Mouse (Mus musculus) heart, embryonic 16.5 days (tissue): ENCODE measurements around the gene Radil. TPM values are rescaled to one million over a fixed set of nuclear protein-coding genes. Genes with fewer than 3 reads are reported as not detected.

ENCODE experiments used
- ATAC-seq: fragments of 200-750 bp; cut with Nextera tagmentation; replicated peaks from 2 replicates; pipeline ENCODE4 v1.8.0; 2017; ENCODE audit warnings: moderate number of reproducible peaks; ENCODE audit not compliant: insufficient read depth, low FRiP score; ENCODE audit errors: extremely low read depth
- H3K27ac ChIP-seq: fragments of 300-500 bp; sonication (generic); 2 replicates; pipeline ENCODE4 v1.5.1; 2014; ENCODE audit warnings: mild to moderate bottlenecking, low read length, control low read depth, moderate library complexity
- H3K27me3 ChIP-seq: fragments of 300-500 bp; sonication (generic); 2 replicates; pipeline ENCODE4 v1.6.1; 2014; ENCODE audit warnings: low read length, mixed read lengths; ENCODE audit not compliant: control insufficient read depth, insufficient read depth
- H3K36me3 ChIP-seq: fragments of 300-500 bp; sonication (generic); 2 replicates; pipeline ENCODE4 v1.6.1; 2014; ENCODE audit not compliant: control insufficient read depth, insufficient read depth
- H3K4me1 ChIP-seq: fragments of 300-500 bp; sonication (generic); 2 replicates; pipeline ENCODE4 v1.6.1; 2014; ENCODE audit warnings: low read length, mixed read lengths; ENCODE audit not compliant: control insufficient read depth, insufficient read depth
- H3K4me2 ChIP-seq: fragments of 300-500 bp; sonication (generic); 2 replicates; pipeline ENCODE4 v1.6.1; 2014; ENCODE audit warnings: low read depth, mild to moderate bottlenecking, control low read depth, low read length
- H3K4me3 ChIP-seq: fragments of 300-500 bp; sonication (generic); 2 replicates; pipeline ENCODE4 v1.5.1; 2014; ENCODE audit warnings: mild to moderate bottlenecking, control low read depth, low read length
- H3K9ac ChIP-seq: fragments of 300-500 bp; sonication (generic); 2 replicates; pipeline ENCODE4 v1.6.1; 2014; ENCODE audit warnings: low read length, control low read depth
- H3K9me3 ChIP-seq: fragments of 300-500 bp; sonication (generic); replicated peaks from 2 replicates; pipeline ENCODE4 v1.6.1; 2016; ENCODE audit warnings: low read length; ENCODE audit not compliant: control insufficient read depth
- WGBS: fragments of 180-500 bp; shearing (Covaris S2); extraction: QIAGEN DNeasy Blood & Tissue Kit; methylation state at CpG from one replicate; pipeline ENCODE4 v1.1.7; 2014; 5-methylcytosine and 5-hydroxymethylcytosine counted together
- polyA plus RNA-seq: library from polyadenylated mRNA; unstranded; fragments of >200 nt; fragmentation: Nextera tagmentation; extraction: Ambion mirVana; gene quantifications from 2 replicates; pipeline ENCODE4 v1.2.1, GENCODE M21; 2015

The Radil gene
- polyA plus RNA-seq, 1 experiment from 2014 or later: 9.0 TPM

DNA sequence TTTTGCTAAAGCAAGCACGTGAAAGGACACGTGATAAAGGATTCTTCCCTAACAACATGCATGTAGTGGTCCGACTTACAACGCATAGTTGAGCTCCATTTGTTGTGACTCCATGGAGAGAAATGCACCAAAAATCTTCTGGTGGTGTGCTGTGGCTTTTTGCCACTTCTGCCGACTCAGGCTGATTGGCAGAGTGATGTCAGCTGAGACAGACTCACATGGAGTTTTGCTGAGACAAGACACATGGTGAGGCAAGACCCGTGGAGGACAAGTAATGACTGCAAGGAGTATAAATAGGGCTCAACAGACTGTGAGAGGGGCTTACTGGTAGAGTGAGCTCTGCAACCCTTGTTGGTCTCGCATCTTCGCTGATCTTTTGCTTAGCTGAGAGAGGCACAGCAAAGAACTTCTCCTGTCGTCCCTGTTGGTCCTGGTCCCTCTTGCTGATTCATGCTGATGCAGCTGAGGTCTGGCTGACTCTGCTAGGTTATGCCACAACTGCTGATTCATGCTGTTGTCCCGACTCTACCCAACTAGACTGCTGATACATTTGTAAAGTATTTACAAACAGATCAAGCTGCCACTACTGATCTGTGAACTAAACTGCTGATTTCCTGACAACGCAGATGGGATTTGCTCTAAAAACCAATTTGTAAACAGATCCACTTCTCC, 29.6 kb downstream of the Radil start:
- Histone ChIP-seq H3K27ac (no peak overlapping the region), H3K27me3 (no peaks in the 10 kb centered on the region), H3K4me2 (no peak overlapping the region), H3K4me1 (peaks cover 9% of the 10 kb centered on the region), H3K9ac (no peak overlapping the region), H3K4me3 (no peak overlapping the region), H3K36me3 (no peaks in the 10 kb centered on the region), H3K9me3 (no peaks in the 10 kb centered on the region; the same call in 1 of the 2 replicates)
- WGBS: 80% methylated on average over 11 of the region's 11 CpGs
- ATAC-seq: no peak

DNA sequence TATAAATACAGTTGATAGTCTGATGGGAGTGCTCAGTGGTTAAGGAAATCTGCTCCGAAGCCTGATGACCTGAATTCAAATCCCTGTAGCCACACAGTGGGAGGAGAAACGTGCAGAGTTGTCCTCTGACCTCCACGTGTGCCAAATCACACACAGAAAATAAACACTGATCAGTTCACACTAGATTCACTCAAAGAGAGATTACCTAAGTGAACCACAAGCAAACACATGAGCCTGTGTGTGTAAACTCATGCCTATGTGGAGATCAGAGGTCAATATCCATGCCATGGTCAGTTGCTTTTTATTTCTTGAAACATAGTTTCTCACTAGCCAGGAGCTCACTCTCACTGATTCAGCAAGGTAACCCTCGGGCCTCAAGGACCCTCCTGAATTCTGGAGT, 30.5 kb downstream of the Radil start:
- H3K9ac ChIP-seq: no peak overlapping the region
- H3K27me3 ChIP-seq: no peaks in the 10 kb centered on the region
- H3K9me3 ChIP-seq: no peaks in the 10 kb centered on the region; the same call in 1 of the 2 replicates
- H3K4me3 ChIP-seq: no peak overlapping the region
- peaks cover 7% of the 10 kb centered on the region for H3K4me1 ChIP-seq
- no peaks in the 10 kb centered on the region for H3K36me3 ChIP-seq
- no peak overlapping the region for H3K4me2 ChIP-seq
- 75% methylated on average over 4 of the region's 4 CpGs for WGBS
- H3K27ac ChIP-seq: no peak overlapping the region
- no peak for ATAC-seq

DNA sequence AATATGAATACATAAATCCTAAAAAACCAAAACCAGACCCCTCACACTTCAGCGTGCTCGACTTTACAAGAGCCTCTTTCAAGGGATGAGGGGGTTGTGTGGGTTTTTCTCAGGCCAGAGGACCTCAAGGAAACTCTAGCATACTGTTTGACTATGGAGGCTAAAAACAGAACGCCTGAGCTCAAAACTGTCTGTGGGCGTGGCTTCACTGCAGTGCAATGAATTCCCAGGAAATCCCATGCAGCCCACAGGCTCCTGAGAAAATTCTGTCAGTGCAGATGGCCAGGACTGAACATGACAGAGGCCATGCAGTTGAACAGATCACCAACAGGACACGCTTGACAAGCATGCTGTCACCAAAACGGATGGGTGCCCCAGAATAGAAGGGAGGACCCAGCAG, 31.9 kb downstream of the Radil start:
- H3K9me3 ChIP-seq: no peaks in the 10 kb centered on the region; the same call in 1 of the 2 replicates
- H3K9ac ChIP-seq: no peak overlapping the region
- H3K27ac ChIP-seq: no peak overlapping the region
- H3K27me3 ChIP-seq: no peaks in the 10 kb centered on the region
- H3K4me2 ChIP-seq: no peak overlapping the region
- 34% methylated on average over 6 of the region's 6 CpGs for WGBS
- H3K4me1 ChIP-seq: 0 out of 2 replicates have a peak, but pooled peaks cover 3% of the 10 kb centered on the region
- H3K36me3 ChIP-seq: no peaks in the 10 kb centered on the region
- H3K4me3 ChIP-seq: no peak overlapping the region
- ATAC-seq: no peak

DNA sequence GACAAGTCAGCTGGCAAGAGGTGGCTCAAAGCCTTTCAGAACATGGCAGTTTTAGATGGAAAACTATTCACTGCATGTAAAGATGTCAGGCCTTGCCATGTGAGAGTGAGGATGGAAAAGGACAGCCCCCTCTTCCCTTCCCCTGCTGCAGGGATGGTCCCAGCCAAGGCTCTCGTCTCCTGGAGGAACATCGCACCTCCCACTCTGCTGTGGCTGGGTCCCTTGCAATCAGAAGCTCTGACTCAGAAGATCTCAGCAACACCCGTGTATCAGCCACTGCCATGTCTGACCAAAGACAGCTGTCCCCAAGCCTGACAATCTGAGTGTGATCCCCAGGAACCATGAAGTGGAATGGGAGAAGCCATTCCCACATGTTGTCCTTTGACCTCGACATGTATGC, 38.8 kb downstream of the Radil start:
- Histone ChIP-seq H3K36me3 (no peaks in the 10 kb centered on the region), H3K9me3 (no peaks in the 10 kb centered on the region), H3K27ac (no peak overlapping the region), H3K4me1 (peaks cover 13% of the 10 kb centered on the region), H3K4me3 (no peak overlapping the region), H3K9ac (no peak overlapping the region), H3K4me2 (no peak overlapping the region), H3K27me3 (no peaks in the 10 kb centered on the region)
- ATAC-seq: no peak
- WGBS: 65% methylated on average over 4 of the region's 4 CpGs

DNA sequence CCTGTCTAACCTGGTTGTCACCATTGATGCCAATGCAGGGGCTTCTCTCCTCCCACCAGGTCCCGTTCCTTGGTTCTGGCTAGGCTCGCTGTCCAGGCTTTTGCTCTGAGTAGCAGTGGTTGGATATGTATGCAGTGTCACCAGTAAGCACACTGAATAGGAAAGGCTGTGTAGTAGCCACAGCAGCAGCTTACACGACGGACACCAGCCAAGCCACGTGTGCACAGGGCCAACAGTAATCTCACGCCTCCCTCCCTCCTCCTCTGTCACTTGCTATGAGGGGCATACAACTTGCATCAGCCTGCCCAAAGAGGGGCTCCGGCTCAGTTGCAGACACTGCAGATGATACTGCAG, 40.9 kb downstream of the Radil start:
- 59% methylated on average over 7 of the region's 7 CpGs for WGBS
- Histone ChIP-seq H3K9ac (no peak overlapping the region), H3K4me3 (no peak overlapping the region), H3K4me1 (peaks cover 13% of the 10 kb centered on the region), H3K27ac (no peak overlapping the region), H3K4me2 (no peak overlapping the region), H3K27me3 (no peaks in the 10 kb centered on the region), H3K36me3 (no peaks in the 10 kb centered on the region), H3K9me3 (no peaks in the 10 kb centered on the region)
- ATAC-seq: no peak

DNA sequence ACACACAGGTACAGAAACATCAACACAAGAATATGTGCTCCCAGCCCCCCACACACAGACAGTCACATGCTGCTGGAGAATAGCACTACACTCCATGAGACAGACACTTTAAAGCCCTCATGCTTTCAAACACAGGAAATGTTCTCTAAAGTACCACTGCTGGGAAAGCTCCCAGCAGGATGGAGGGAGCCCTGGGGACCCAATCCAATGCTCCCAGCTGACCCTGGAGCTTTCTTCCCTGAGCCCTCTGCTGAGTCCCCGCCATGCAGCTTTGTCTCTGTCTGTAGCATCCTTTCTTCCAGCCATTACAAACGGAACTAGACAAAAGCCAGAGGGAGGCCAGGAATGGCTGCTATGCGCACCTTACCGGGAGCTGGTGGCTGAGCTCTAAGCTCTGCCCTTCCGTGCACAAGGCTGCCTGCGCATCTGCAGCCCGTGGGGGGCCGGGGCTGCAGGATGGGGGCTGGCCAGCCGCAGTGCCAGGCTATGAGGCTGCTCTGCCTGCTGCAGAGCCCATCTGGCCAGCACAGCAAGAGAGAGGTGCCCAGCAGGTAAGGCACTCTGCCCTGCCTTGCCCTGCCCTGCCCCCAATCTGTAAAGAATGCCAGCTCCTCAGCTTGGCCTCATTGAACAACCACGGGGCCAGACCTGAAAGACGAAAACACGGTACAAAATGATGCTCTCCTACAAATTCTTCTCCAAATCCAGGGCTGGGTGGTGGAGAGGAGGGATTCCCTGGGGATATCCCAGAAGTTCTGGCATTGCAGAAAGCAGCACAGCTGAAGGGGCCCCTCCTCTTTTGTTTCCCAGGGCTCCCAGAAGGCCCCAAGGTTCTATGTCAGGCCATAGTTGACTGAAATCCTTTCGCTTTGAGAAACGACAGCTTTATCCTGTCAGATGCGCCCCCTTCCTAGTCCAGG, 41.5 kb downstream of the Radil start:
- ATAC-seq: no peak
- Histone ChIP-seq H3K9me3 (no peaks in the 10 kb centered on the region), H3K9ac (peak overlapping the region; percentile 50; the same call in 1 of the 2 replicates), H3K27me3 (no peaks in the 10 kb centered on the region), H3K4me3 (no peak overlapping the region), H3K27ac (no peak overlapping the region), H3K36me3 (no peaks in the 10 kb centered on the region), H3K4me2 (no peak overlapping the region), H3K4me1 (peaks cover 13% of the 10 kb centered on the region)
- WGBS: 24% methylated on average over 15 of the region's 15 CpGs

DNA sequence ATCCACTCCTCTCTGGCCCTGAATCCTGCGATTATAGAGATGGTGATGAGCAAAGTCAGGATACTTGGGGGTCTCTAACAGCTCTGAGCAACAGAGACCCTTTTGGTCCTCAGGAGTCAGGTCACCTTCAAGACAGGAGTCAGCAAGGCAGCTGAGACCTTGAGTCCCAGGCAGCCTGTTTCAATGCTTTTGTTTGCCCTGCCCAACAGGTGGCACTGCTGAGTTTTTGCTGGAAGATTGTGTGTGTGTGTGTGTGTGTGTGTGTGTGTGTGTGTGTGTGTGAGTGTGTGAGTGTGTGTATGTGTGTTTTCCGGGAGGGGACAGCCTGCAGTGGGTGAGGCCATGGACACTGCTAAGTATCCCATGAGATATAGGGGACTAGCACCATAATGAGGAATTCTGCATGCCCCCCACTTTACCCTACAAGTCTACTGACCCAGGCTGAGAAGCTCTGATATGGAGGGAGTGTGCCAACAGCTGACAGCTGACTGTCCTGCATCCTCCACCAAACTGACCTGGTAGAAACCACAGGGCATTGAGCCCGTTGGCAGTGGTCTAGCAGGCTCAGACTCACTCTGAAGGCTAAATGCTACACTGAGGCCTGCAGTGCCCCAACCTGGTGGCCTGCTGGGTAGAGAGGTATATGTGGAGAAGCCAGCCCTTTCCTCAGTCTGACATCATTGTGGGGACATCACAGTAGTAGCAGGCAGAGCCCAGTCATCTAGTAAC, 45.0 kb downstream of the Radil start:
- H3K27ac ChIP-seq: no peak overlapping the region
- ATAC-seq: no peak

DNA sequence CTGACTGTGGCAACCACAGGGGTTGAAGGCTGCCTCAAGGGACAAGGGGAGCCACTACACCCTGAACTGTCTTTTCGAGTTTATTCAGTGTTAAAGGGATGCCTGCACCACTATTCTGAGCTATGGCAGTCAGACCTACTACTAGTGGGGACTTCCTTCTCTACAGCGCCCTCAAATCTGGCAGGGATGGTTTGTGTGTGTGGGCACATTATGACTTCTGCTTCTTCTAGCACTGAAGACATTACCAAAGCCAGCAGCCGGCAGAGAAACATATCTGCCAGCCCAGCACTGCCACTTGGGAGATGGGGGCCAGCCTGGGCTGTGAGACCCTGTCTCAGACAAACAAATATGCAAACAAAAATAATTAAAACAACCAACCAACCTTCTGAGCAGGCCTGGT, 46.7 kb downstream of the Radil start:
- Histone ChIP-seq H3K4me2 (no peak overlapping the region), H3K4me3 (no peak overlapping the region), H3K4me1 (peaks cover 6% of the 10 kb centered on the region), H3K9ac (no peak overlapping the region), H3K27me3 (no peaks in the 10 kb centered on the region), H3K36me3 (no peaks in the 10 kb centered on the region), H3K9me3 (no peaks in the 10 kb centered on the region), H3K27ac (no peak overlapping the region)
- no peak for ATAC-seq
- WGBS: 82% methylated on average over 3 of the region's 3 CpGs

More for the DNA sequence above, 45.0 kb downstream of the Radil start:
- no peak overlapping the region for H3K4me3 ChIP-seq
- no peak overlapping the region for H3K4me2 ChIP-seq
- H3K36me3 ChIP-seq: no peaks in the 10 kb centered on the region
- no peaks in the 10 kb centered on the region for H3K27me3 ChIP-seq
- no peaks in the 10 kb centered on the region for H3K9me3 ChIP-seq
- 74% methylated on average over 3 of the region's 3 CpGs for WGBS
- H3K4me1 ChIP-seq: peaks cover 15% of the 10 kb centered on the region
- H3K9ac ChIP-seq: no peak overlapping the region
